Mouse (Mus musculus) layer of hippocampus, adult 2 months (tissue): ENCODE data around the gene Spryd4. TPM values are rescaled to one million over a fixed set of nuclear protein-coding genes. Genes with fewer than 3 reads are reported as not detected.

Source experiments
- DNase-seq, 2 experiments: peaks; one replicate each; pipeline ENCODE4 v3.0.0; 2022; ENCODE audit warnings: low spot score in 2 of 2
- H3K27ac ChIP-seq: fragments of 200-600 bp; 2 replicates; pipeline ENCODE4 v1.8.1; 2022
- H3K4me3 ChIP-seq: fragments of 200-600 bp; 2 replicates; pipeline ENCODE4 v1.8.1; 2022; ENCODE audit warnings: mild to moderate bottlenecking
- CTCF ChIP-seq: fragments of 200-600 bp; conservative IDR thresholded peaks from 2 replicates; pipeline ENCODE4 v1.8.1; 2022; ENCODE audit warnings: antibody characterized with exemption, mild to moderate bottlenecking, moderate library complexity
- total RNA-seq, 2 experiments: library from RNA; stranded (reverse); gene quantifications; 2 replicates each; pipeline ENCODE4 v1.2.3; 2021

Spryd4 gene
- total RNA-seq, 2 experiments from 2014 or later, result 9.5 to 10.4 TPM

DNA sequence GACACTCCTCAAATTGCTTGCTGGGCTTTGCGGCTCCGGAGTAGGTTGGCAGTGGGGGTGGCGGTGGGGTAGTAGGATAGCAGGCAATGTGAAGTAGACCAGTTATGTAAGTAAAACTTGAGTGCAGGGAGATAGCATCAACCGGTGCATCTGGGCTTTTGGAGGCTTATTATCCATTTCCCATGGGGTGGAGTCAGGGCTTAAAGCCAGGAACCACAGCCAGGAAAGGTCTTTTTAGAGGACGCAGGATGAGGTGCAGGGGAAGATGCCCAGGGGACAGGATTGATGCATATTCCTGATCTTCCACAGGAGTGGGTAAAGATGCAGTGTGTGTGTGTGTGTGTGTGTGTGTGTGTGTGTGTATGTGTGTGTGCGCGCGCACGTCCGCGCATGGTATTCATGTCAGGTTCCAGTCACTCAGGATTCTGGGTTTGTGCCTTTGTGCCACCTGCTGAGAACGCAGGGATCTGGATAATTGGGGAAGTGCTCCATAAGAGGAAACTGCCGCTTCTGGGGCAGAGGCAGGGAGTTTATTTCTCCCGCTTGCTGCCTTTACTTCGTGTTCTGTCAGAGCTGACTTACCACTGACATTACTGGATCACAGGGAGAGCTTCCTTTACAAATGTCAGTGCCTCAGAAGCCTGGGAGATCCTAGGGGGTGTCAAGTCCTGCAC is 26.3 kb upstream of the Spryd4 start:
- no peak overlapping the region for H3K4me3 ChIP-seq
- H3K27ac ChIP-seq, result no peak overlapping the region
- DNase-seq, result peak in 1 of 2 experiments; percentile 3
- no peak for TF ChIP-seq CTCF

DNA sequence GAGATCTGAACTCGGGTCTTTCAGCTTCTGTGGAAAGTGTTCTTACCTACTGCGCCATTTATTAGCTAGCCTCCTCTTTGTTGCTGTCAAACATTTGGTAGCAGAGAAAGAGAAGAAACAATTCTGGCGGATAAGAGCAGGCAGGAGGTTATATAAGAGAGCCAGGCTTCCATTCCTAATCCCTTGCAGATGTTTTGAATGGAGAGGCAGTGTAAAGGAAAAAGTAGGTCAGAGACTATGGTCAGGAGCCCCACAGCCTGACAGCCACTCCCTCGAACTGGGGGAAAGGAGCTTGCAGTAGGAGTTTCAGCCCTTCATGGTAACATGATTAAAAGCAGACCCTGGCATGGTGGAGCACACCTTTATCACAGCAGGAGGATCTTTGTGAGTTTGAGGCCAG is 24.7 kb upstream of the Spryd4 start:
- no peak for DNase-seq
- H3K4me3 ChIP-seq, result no peak overlapping the region
- no peak for TF ChIP-seq CTCF
- no peak overlapping the region for H3K27ac ChIP-seq

DNA sequence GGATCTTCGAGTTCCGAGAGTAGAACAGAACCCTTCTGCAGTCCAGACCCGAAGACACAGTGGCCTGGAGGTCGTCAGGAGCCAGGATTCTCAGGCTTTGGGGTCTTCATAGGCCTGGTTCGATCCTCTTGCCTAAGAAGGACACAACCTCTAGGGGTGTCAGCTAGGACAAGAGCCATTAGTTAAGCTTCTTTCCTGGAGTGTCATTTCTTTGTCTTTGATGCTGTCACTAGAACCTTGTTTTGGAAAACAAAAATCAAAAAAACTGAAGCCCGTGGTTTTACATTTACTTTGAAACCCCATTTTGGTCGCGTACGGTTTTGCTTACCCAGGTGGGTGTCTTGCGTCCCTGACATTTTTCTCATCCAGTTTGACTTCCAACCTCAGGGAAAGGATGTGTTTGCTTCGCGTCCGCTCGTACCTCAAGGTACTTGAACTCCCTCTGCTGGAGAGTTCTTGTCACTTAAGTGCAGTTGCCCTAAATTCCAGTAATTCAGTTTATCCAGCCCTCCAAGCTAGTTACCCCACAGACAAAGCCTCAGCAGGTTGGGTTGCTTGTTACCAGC is 20.9 kb upstream of the Spryd4 start:
- Histone ChIP-seq H3K27ac (peak overlapping the region; percentile 92), H3K4me3 (peak overlapping the region; percentile 85)
- DNase-seq, result peak; percentile 65 to 66
- peak; percentile 89 for TF ChIP-seq CTCF

DNA sequence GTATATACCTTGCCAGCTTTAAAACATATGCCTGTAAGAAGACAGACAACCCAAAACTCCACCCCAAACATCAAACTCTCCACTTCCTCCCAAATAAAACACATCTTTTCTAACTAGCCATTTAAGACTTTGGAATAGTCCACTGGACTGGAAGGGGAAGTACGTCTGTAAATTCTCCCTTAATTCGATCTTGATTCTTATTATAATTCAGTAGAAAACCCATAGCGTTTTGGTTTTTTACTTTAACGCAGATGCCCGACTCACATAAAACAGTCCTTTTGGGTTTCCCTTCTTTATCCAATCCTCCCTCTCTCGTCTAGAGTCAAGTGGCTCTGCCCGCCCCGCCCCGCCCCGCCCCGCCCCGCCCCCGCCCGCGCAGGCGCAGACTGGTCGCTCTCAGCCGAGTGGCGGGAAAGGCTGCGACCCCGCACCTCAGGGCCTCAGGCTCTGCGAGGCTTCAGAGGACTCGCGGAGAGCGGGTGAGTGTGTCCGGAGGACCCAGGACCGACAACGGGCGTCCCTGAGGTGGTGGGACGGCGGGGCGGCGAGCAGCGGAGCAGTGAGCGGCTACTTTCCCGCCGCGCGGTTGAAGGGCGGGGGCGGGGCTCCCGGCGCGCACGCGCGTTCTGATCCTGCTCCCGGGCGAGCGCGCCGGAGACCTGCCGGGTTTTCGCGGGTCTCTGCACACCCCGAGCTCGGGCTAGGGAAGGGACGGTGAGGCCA is 20.3 kb upstream of the Spryd4 start, which contains the start of gene Timeless:
TSS of gene Timeless (plus strand) at position 369 of the 723 bp plus-strand sequence.
- no peak for TF ChIP-seq CTCF

DNA sequence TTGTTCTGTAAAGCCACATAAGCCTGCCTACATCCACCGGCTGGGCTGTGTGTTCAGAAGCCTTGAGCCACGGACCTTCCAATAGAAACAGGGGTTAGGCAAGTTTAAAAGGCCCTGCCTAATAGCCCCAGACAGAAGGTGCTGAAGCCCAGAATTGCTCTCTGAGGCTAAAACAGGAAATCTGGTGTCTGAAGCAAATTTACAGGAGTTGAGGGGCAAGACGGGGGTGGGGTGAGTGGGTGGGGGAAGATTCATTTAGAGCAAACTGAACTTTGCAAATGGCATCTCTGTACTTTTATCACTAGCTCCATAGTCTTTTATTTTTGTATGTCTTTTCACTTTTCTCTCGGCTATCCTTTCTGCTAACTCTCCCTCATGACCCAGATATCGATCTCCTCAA is 19.5 kb upstream of the Spryd4 start:
- DNase-seq, result no peak
- peak overlapping the region; percentile 92 for H3K27ac ChIP-seq
- H3K4me3 ChIP-seq, result peak overlapping the region; percentile 85
- TF ChIP-seq CTCF, result no peak

More for the DNA sequence above, 20.3 kb upstream of the Spryd4 start, which contains the start of gene Timeless:
- DNase-seq, result peak; percentile 73 to 83
- peak within 1 kb of the TSS; percentile 92 for H3K27ac ChIP-seq
- peak within 1 kb of the TSS; percentile 85 for H3K4me3 ChIP-seq

DNA sequence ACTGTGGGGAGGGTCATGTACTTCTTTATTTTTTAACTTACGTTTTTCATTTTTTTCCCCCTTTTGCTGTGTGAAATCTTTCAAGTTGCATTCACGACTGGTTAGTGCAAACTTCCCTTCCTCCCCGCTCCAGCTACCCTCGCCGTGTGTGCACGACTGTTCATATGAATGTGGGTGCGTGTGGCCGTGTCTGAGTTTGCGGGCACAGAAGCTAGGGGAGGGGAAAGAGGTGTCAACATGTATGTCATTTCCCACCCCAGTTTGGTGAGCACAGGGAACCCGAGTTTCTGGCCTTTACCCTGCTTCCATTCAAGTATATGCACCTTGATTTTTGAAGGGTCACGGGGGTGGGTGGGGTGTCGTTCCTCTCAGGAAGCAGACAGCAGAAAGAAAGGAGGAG is 19.0 kb upstream of the Spryd4 start:
- H3K4me3 ChIP-seq, result no peak overlapping the region
- TF ChIP-seq CTCF, result no peak
- no peak for DNase-seq
- no peak overlapping the region for H3K27ac ChIP-seq

DNA sequence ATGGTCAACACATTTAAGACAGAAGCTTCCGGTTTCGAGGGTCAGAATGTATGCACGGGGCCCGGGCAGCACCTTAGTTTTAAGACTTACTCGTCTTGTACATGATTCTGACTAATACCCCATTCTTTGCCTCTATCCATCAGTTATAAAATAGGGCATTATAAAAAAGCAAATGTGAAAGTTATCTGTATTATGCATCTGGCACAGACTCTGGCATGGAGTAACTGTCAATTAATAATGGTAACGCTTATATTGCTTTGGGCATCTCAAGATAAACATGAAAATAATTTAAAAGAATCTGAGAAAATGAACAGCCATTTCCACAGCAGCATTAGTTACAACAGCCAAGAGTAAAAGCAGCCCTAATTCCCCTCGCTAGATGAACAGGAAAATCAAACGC is 16.4 kb upstream of the Spryd4 start:
- no peak for DNase-seq
- Histone ChIP-seq H3K4me3 (no peak overlapping the region), H3K27ac (no peak overlapping the region)
- TF ChIP-seq CTCF, result no peak

DNA sequence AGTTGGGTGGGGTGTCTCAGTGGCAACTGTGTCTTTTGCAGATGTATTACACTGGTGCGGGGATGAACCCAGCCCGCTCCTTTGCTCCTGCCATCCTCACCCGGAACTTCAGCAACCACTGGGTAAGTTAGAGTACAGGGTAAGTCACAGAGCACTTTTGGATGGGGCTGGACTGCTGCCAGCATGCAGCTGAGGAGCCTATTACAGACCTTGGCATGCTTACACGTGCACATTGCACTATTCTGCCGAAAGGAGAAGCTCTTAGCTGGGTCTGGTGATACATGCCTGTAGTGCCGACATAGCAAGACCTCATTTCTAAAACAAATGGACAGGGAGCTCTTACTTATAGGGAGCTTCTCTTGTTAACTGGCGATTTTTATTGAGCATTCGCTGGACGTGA is 16.0 kb upstream of the Spryd4 start:
- no peak overlapping the region for H3K4me3 ChIP-seq
- H3K27ac ChIP-seq, result no peak overlapping the region
- DNase-seq, result no peak
- TF ChIP-seq CTCF, result no peak

DNA sequence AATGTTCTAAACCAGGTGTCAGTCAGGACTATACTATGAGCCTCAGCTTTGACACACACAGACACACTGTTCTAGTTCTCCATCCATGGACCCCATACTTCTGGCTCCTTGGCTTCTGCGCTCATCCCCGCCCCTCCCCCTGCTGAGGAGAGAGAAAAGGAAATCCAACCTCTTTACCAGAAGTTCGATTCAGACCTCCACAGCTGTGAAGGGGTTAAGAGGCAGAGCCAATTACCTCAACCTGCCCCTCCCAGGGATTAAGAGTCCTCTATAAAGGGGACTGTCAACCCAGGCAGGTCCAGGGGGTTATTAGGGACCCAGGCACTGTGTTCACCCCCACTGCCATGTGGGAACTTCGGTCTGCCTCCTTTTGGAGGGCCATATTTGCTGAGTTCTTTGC is 13.9 kb upstream of the Spryd4 start, which contains the start of gene Mip:
TSS of gene Mip (plus strand) at position 301 of the 400 bp plus-strand sequence.
- H3K4me3 ChIP-seq, result no peak within 1 kb of the TSS
- no peak within 1 kb of the TSS for H3K27ac ChIP-seq
- DNase-seq, result no peak
- TF ChIP-seq CTCF, result no peak

DNA sequence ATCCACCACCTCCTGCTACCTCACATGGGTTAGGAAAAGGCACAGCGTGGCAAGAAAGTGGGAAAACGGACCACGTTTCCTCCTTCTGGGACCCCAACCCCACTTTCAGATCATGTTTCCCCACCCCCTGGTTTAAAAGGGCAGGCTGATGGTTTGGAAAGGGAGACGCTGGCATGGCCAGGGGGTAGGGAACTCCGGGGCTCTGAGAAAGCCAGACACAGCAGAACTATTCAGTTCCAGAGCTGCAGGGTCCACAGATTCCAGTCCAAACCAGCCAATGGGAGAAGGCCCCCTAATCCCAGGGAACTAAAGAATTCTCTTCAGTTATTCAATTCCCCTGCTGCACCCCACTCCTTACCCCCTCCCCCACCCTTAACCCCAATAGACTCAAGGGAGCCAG is 13.5 kb upstream of the Spryd4 start:
- no peak overlapping the region for H3K27ac ChIP-seq
- no peak for DNase-seq
- no peak for TF ChIP-seq CTCF
- H3K4me3 ChIP-seq, result no peak overlapping the region

DNA sequence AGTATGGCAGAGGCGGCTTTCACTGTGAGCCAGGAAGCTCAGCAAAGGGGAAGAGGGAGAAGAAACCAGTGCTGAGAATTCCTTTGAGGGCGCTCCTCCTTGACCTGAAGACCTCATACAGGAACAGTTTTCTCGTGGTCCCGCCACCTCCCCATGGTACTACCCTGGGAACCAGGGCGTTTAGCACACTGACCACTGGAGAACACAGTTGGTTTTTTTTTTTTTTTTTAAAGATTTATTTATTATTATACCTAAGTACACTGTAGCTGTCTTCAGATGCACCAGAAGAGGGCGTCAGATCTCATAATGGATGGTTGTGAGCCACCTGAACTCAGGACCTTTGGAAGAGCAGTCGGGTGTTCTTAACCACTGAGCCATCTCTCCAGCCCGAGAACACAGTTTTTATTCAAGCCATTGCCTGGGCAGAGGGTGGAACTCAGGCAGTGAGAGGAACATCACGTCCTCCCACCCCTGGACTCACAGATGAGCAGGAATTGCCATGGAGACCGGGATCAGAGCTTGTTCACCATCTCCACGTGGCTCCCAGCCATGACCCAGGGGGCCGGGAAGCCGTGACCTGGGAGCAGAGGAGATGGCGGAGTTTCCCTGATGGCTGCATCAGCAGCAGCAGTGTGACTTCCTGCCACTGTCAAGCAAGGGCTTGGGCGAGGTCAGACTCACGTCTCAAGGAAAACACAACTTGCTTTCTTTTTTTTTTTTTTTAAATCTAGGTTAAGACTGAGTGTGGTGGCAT is 10.1 kb upstream of the Spryd4 start:
- DNase-seq, result no peak
- H3K27ac ChIP-seq, result no peak overlapping the region
- no peak overlapping the region for H3K4me3 ChIP-seq
- no peak; the same call in 1 of the 2 replicates for TF ChIP-seq CTCF

DNA sequence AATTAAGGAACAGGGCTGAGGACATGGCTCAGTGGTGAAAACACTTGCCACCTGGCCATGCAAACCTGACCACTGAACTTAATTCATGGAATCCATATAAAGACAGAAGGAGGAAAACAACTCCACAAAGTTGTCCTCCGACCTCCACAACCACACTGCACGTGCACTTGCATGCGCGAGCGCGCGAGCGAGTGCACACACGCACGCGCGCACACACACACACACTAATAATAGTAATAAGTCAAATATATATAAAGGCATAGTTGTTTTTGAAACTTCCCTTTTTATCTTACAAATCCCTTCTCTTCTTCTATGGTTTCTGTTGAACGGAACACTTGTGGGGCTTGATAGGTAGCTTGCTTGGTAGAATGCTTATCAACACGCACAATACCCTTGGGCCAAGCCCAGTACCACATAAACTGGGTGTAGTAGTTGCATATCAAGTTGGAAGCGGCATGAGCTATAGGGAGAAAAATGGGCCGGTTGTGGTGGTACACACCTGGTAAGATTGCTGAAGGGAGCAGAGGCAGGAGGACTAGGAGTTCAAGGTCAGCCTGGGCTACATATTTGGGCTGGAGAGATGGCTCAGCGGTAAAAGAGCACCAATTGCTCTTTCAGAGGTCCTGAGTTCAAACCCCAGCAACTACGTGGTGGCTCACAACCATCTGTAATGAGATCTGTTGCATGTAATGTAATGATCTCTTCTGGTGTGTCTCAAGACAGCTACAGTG is 6.9 kb upstream of the Spryd4 start:
- Histone ChIP-seq H3K27ac (no peak overlapping the region), H3K4me3 (no peak overlapping the region)
- TF ChIP-seq CTCF, result no peak
- no peak for DNase-seq
